Mouse (Mus musculus) heart, postnatal 36 days (tissue): Measurements from ENCODE around the gene Kif21b. TPM values are rescaled to one million over a fixed set of nuclear protein-coding genes. Genes with fewer than 3 reads are reported as not detected.

Experiments
- DNase-seq, 2 experiments: peaks; one replicate each; pipeline ENCODE4 v3.0.0; 2021 to 2022
- intact Hi-C: fragments of 180-260 bp; cut with DNase I; formaldehyde crosslinking; loops from one replicate; pipeline ENCODE4 v1.15.1; 2025
- total RNA-seq, 2 experiments: library from RNA; stranded (reverse); gene quantifications; 2 replicates each; pipeline ENCODE4 v1.2.3; 2021

Kif21b gene
- total RNA-seq, 2 experiments from 2014 or later, result 0.92 to 0.95 TPM

DNA sequence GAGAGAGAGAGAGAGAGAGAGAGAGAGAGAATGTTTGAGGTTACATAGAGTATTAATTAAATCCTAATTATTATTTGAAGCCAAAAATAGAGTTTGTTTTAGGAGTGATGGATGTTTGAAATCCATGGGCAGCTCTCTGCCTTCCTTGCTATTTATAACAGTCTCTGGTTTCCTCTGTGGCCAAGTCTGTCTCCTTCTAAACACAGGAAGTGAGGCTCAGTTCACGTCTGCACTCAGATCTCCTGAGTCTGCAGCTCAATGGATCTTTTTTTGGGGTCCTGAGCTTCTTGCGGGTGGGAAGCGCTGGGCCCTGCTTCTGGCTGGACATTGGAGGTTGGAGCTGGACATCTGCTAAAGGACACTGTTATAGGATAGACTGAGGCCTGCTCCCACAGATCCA is 3.3 kb upstream of the Kif21b start:
- intact Hi-C loops, result loop anchor here (10.0 kb wide), 1 partner anchor 1797 kb away; no protein-coding TSS in a partner anchor
- DNase-seq, result no peak

DNA sequence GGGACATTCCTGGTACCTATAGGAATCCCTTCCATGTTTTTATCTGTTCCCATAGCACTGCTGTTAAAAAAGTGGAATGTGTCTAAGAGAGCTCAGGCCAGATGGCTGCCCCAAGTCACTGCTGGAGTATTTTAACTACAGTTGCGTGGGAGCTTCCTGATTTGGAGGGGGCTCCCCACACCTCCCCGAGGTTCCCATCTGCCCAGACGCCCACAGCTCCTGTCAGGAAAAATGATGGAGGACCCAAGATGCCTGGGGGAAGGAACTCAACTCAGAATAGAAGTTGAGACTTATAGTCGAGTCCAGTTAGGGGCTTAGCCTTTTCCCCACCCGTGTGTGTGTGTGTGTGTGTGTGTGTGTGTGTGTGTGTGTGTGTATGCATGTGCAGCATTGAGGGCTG is 2.8 kb upstream of the Kif21b start:
- intact Hi-C loops, result loop anchor here (10.0 kb wide), 1 partner anchor 1796 kb away; no protein-coding TSS in a partner anchor
- DNase-seq, result no peak

DNA sequence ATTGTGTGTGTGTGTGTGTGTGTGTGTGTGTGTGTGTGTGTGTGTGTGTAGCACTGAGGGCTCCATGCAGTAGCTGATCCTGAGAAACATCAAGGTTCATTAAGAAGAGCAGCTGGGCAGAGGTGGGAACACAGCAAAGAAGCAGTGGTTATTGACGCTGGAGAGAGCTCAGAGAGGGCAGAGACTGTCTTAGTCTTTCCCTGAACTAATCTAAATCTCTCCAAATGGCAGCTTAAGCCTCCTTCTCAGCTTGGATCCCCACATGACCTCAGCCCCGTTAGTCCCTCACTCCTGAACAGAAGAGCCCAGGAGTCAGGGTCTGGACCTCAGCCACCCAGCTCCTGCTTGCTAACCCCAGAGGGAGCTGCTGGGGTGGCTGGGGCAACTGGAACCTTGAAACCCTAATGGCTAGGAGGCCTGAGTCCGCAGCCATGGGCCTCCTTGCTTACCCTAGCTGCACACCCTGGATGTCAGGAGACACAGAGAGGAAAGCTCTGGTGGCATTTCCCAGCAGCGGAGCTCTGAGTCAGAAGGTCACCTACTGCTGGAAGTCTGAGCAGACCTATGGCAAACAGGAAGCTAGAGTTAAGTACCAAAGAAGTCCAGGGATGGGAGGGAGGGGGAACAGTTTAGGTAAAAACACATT is 2.1 kb upstream of the Kif21b start:
- DNase-seq, result no peak
- intact Hi-C loops, result loop anchor here (10.0 kb wide), 1 partner anchor 1796 kb away; no protein-coding TSS in a partner anchor

DNA sequence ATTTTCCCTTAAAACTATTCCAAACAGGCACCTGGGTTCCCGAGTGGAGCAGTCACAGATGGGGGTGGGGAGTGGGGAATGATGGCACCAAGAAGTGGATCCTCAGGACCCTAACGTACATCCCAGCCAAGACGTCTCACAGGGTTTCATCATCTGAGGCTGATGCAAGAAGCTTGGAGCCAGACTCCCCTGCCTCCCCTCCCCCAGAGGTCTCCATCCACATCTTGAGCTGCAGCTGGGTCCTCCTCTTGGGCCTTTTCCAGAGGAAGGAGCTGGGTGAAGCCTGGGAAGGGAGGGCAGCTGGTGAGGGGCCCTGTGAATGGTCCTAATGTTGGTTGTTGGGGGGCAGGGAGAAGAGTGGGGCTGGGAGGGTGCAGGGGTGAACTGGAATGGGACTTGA is 1.1 kb upstream of the Kif21b start:
- no peak for DNase-seq
- intact Hi-C loops, result no loop called here

DNA sequence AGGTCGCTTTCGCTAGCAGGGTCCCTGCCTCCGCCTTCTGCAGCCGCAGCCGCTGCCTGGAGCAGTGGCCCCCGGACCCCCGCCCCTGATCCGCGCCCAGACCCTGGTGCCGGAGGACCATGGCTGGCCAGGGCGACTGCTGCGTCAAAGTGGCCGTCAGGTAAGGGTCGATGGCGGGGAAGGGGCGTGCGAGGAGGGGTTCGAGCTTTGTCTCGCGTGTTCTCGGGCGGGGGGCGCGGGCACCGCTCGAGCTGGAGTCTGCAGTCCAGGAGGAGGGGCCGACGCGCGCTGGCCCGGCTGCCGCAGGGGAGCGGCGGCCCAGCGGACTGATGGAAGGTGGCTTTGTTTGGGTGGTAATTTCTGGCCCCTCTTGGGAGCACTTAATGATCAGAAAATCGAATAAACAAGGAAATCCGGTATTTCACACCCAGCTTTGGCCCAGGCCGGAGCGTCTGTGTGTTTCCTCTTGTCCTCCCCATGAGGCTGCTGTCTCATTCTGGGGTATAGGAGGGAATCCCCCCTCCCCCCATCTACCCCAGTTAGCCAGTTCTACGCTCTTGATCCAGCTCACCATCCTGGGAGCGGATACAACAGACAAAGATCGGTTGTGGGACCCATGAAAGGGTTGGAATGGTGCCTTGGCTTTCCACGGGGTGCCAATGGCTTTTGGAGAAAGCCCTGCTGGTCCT is 558 bp downstream of the Kif21b start:
- peak in 1 of 2 experiments; percentile 35 for DNase-seq

DNA sequence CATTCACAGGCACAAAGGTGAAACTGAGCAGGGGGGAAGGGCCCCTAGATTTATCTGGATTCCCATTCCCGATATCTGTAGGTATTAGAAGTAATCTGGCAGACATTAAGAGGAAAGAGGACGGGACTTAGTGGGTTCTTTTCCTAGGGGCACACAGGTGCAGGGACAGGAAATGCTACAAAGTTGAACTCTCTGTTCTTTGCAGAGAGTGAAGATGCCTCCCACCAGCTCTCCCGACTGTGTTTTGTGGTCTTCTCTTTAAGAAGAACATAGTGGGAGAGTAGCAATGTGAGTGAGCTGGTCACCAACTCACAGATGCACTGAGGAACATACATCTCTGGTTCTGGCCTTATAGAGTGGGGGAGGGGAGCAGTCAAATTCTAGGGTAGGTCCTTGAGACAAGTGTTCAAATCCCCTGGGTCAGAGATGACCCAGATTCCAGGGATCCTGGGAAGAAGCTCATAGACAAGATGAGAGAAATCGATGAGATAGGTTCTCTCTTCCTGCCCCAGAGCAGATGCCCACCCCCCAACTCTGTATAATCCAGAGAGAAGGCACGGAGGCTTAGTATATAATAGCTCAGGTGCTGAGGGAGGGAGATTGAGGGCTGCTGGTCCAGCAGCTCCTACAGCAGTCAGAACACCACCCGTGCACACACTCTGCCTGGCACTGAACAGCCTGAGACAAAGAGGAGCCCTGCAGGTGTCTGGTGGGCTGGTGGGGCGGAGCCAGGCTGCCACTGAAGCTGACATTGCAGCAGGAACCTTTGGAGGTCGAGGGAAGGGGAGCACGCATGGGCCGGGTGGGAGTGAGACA is 1.4 kb downstream of the Kif21b start:
- peak in 1 of 2 experiments; percentile 7 for DNase-seq
- intact Hi-C loops, result no loop called here

More for the DNA sequence above, 558 bp downstream of the Kif21b start:
- intact Hi-C loops, result no loop called here

DNA sequence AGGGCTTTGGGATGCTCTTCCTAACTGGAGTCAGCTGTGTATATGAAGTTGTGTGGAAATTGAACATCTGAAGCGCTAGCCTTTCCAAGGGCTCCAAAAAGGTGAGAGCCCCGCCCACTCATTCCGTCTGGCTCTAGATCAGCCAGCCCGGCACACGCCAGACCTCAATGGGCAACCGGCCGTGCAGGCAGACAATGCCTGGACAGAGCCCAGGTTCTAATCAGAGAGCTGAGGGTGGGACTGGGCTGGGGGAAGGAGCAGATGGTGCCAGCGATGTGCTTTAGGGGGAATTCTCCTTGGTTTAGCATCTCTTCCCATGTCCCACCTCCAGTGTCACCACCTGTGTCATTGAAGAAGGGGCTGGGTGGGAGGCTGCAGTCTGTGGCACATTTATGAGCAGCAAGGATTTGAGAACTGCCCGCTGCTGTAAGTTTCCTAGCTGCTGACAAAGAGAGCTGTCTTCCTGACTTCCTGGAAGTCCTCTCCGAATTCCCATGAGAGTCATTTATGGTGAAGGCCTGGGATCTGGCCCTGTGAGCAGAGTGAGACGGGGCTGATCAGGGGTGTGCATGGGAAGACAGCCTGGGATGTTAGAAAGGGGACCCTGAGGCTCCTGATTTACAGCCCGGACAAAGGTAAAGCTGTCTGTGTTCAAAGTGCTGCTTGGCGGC is 2.5 kb downstream of the Kif21b start:
- DNase-seq, result peak; percentile 29 to 39
- intact Hi-C loops, result no loop called here

DNA sequence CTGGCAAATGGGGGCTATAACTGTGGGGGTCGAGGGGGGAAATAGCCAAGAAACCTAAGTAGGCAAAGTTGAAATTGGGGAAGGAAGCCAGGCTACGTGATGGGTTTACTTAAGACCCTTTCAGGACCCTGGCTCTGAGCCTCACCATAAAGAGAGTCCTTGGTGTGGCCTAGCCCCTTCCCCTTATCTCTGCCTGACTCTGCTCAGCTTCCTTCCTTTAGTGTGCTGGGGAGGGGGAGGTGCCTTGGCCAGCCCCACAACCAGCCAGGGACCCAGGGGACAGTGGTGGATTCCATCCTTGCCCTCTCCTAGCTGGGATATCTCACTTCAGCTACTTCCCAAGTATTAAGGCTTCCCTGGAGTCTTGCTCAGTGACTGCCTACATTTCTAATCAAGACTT is 3.4 kb downstream of the Kif21b start:
- intact Hi-C loops, result no loop called here
- DNase-seq, result no peak

DNA sequence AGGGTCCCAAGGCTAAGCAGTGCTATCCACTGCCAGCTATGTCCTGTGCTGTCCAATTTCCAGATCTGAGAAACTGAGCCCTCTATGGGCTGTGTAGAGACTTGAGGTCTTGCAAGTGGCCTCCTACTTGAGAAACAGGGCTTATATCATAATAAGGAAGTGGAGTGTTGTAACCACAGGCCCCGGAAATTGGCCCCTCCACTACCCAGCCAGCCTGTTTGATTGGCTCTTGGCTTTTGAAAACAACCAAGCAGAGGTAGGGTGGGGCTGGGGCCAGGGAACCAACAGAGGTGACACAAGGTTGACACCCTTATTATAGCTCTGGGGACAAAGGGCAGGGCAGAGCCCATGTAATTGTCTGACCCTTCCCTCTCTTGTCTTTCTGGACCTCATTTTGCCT is 3.9 kb downstream of the Kif21b start:
- intact Hi-C loops, result no loop called here
- DNase-seq, result peak; percentile 36 to 39

DNA sequence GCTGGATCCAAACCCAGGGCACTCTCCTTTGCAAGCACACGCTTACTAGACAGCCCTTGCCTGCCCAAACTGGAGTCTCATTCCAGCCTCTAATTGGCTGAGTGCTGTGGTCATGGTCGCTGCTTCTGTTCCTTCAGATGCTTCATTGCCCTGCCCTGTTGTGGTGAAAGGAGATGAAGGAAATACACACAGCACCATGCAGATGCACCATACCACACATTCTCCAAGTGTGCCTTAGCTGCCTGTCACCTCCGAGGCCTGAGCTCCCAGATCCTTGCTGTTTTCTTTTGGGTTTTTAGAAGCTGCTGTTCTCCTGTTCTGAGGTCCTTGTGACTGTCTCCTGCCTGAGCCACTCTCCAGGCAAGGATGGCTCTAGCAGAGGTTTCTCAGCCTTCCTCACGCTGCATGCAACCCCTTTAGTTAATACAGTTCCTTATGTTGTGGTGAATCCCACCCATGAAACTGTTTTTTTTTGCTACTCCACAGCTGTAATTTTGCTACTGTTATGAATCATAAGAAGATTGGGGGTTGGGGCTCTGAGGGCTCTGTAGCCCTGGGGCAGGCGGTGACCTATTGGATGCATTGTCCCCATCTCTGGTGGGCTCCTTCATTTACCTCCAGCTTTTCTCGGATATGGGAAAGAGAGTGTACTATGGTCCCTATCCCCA is 4.7 kb downstream of the Kif21b start:
- intact Hi-C loops, result no loop called here

DNA sequence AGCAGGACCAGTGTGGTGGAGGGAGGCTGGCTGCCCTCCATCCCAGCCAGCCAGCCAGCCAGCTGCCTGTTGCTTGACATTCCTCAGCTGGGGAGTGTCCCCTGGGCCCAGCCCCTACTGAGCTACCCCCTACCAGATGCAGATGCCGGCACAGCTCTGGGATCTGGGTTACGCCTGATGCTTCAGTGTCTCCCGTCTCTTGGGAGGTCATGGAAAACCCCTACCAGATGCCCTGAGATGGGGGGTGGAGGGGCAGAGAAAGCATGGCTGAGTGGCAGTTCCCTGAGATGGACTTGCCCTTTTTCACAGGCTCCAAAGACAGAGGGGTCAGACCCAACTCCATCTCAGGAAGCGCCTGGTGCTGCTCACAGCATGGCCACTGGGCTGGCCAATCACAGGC is 5.4 kb downstream of the Kif21b start:
- intact Hi-C loops, result no loop called here

More for the DNA sequence above, 4.7 kb downstream of the Kif21b start:
- no peak for DNase-seq

DNA sequence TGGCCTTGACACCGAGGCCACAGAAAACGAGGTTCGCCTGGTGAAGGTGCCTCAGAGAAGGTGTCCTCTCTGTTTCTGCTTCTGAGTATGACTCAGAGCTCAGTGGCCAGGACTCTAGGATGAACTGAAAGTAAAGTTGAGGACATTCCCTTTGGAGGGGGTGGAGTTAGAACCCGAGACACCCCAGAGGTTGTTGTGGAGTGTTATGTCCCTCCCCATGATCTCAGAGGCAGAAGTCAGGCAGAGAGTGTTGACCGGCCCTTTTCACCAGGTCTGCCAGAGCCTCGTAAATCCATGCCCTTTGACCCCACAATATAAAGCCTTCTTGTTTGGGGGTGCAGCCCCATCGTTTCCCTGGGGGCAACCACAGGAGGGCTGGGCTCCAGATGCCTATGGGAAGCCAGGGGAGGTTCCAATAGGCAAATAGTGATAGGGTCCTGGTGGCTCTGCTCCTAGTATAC is 5.9 kb downstream of the Kif21b start:
- DNase-seq, result peak in 1 of 2 experiments; percentile 7
- intact Hi-C loops, result no loop called here

More for the DNA sequence above, 5.4 kb downstream of the Kif21b start:
- peak in 1 of 2 experiments; percentile 23 for DNase-seq

DNA sequence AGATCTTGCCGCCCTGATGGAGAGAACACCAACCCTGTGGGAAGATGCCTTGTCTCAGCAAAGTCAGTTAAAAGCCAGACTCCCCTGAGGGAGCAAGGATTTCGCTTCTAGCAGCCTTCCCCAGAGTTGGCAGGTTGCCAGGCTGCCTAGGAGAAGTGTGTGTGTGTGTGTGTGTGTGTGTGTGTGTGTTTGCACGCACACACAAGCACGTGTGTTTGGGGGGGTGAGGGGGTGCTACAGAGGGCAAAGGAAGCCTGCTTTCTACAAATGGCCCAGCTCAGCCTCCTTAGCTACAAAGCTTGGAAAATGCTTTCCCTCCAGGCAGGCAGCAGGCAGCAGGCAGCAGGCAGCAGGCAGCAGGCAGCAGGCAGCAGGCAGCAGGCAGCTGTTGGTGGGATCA is 6.4 kb downstream of the Kif21b start:
- intact Hi-C loops, result no loop called here
- peak; percentile 39 to 50 for DNase-seq

DNA sequence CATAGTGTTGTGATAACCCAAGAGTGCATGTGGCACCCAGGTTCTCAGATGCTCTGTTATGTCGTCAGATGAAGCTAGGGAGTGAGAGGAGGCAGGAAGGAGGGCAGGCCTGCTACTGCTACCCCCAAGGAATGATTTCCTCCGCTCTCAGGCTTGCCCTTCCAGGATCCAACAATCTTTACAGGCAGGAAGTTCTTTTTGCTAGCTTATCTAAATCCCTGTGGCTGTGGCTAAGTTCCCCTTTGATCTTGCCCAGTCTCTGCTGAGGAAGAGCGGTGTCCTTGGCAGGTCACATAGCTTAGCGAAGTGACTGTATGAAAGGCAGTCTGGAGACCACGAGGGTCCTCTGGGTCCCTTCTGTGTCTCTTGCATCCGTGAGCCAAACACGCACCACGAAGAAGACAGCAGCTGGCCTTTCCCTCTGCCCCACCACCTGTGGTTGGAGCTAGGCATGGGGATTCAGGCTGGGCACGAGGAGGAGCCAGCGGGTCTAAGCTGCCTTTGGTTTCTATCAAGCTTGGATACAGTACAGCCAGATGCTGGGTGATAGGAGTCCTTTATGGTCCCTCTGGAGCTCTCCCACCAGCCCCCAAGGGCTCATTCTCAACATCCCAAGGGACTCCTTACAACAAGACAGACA is 7.1 kb downstream of the Kif21b start:
- intact Hi-C loops, result no loop called here
- no peak for DNase-seq

DNA sequence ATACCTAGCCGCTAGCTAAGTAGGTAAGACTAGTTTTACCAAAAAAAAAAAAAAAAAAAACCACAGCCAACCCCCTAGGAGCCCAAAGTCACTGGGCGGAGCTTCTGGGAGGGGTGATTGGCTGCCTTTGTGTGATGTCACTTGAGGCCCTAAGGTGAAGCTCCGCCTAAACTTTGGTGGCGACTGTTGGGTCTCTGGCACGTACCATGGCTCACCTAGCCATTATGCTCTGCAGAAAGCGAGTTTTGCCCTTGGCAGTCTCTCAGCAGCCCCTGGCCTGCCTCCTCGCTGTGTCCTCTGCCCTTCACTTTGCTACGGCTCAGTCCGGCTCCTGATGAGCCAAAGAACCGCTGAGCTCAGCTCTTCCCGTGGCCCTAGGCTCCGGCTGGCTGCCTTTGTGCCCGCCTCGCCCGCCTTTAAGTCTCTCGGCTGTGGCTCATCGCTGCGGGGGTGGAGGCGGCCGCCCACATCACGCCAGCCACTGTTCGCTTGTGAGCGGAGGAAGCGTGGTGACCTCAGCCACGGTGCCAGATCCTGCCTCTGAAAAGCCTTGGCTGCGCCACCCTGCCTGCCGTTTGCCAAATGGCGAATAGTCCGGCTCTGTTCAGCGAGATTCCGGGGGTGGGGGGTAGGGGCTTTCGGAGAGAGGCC is 8.9 kb downstream of the Kif21b start:
- peak; percentile 63 to 67 for DNase-seq

DNA sequence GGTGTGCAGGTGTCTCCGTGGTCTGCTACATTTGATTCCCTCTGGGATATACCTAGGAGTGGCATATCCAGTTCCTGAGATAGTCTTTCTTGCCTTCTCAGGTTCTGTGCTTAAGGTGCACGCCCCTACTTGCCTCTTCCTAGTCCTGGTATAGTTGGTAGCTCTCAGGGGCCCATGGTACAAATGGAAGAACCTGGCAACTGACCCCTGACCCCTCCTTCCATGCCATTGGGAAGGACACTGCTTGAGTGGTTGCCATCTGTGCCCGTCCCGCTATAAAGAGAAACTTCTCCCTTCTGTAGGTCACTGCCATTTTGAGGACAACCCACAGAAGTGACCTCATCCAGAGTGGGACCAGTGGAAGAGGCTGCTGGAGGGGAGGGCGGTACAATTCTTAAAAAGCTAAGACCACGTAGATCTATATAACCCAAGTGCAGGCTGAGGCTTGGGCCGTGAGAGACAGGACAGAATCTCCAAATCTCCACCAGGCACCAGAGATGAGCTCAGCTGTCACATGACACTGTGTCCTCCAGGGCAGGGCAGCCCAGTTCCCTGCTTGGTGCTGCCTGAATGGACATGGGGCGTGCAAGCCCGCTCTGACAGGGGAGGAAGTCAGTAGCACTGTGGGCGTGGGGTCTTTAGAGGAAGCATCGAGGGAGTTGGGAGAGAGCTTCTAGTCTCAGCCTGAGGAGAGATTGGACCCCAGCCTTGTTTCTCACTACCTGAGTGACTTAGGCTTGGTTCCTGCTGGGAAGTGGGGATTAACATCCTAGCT is 10.2 kb downstream of the Kif21b start:
- intact Hi-C loops, result no loop called here
- DNase-seq, result peak in 1 of 2 experiments; percentile 25

More for the DNA sequence above, 8.9 kb downstream of the Kif21b start:
- intact Hi-C loops, result no loop called here

DNA sequence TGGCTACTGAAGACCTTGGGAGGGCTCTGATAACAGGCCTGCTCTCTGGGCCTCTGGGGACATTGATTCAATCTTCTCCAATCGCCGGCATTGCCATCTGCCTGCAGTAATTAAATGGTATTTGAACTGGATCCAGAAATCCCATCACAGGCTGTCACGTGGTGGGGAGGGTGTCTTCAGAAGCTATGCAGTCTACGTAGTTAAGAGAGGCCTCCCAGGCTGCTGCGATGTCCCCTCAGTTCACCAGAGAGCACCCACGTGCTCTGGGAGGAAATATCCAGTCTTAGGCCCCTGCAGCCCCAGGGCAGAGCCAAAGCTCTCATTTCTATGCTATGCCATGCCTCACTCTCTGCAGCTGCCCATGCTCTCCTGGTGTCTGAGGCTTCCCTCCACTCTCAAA is 11.1 kb downstream of the Kif21b start:
- DNase-seq, result no peak
- intact Hi-C loops, result no loop called here

DNA sequence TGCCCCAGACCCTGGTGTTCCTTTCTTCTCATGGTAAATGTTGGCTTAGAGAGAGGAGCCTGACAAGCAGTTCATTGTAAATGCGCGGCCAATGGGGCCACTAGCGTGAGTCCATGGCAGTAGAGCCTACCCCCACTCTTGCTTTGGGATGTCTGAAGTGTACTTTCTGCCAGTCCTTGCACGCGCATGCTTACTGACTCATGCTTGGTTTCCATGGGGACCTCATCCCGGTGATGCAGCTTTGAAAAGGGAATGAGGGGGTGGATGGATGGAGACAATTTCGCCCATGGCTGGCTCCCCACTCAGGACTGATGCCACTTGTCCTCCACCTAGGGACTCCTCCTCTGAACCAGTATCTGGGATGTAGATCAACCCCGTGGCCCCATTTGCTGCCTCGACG is 12.3 kb downstream of the Kif21b start:
- no peak for DNase-seq
- intact Hi-C loops, result no loop called here
